Mouse (Mus musculus): ENCODE data around the gene Psmd12. TPM values are rescaled to one million over a fixed set of nuclear protein-coding genes. Genes with fewer than 3 reads are reported as not detected.
A peak's percentile ranks its signal among the peaks of the same experiment; 100 is the strongest.

Gene Psmd12
- polyA plus RNA-seq, 1 experiment from 2014 or later: 168 TPM

DNA sequence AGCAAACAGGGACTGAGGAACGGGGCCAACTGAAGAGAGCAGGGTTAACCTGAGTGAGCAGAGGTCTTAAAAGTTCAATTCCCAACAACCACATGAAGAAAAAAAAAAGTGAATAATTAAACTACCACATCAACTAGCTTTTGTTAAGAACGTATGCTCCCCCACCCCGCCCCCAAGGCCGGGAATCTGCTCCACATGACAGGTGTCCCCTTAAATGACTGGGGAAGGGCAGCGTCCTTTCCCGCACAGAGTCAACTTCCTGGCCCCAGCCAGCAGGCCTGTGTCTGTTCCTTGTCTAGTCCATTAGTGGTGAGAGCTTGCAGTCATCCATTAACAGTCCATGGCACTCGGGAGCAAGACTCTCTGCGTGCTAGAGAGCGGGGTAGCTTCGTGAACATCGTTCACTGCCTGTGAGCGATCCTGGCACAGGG is 16.0 kb upstream of the Psmd12 start:
- H3K4me2 ChIP-seq: no peak overlapping the region
- peaks cover 28% of the 10 kb centered on the region for H3K4me1 ChIP-seq
- no peak overlapping the region for H3K9ac ChIP-seq
- no peak overlapping the region for H3K27ac ChIP-seq
- no peaks in the 10 kb centered on the region for H3K27me3 ChIP-seq
- no peak overlapping the region for H3K4me3 ChIP-seq
- 89% methylated on average over 12 of the region's 12 CpGs for WGBS
- 0 out of 2 replicates have a peak, but pooled peaks cover 3% of the 10 kb centered on the region for H3K9me3 ChIP-seq
- peaks cover 4% of the 10 kb centered on the region; the same call in 1 of the 2 replicates for H3K36me3 ChIP-seq
- no peak for ATAC-seq (ENCODE audit: insufficient number of reproducible peaks, insufficient read depth, low FRiP score, low TSS enrichment, low read depth)

DNA sequence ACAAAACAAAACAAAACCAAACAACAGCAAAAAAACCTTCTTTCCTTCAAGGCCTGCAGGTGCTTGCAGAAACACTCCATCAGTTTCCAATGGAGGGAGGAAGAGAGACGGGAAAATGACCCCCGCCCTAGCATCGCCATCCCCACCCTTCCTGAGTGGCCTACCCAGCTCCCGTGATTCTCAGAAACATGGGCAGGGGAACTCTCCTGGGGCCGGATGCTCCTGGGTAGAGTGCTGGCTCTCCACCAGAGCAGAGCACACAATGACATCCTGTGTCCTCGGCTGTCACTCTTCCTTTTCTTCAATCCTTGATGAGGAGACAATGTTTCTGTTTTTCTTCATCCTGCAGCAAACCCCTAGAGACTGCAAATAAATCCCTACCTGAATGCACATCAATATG is 15.1 kb upstream of the Psmd12 start:
- Histone ChIP-seq H3K27ac (no peak overlapping the region), H3K27me3 (no peaks in the 10 kb centered on the region), H3K9ac (no peak overlapping the region), H3K36me3 (peaks cover 4% of the 10 kb centered on the region; the same call in 1 of the 2 replicates), H3K4me3 (no peak overlapping the region), H3K9me3 (0 out of 2 replicates have a peak, but pooled peaks cover 3% of the 10 kb centered on the region), H3K4me2 (no peak overlapping the region), H3K4me1 (peaks cover 25% of the 10 kb centered on the region)
- ATAC-seq (ENCODE audit: insufficient number of reproducible peaks, insufficient read depth, low FRiP score, low TSS enrichment, low read depth): no peak
- WGBS: 38% methylated on average over 6 of the region's 6 CpGs

DNA sequence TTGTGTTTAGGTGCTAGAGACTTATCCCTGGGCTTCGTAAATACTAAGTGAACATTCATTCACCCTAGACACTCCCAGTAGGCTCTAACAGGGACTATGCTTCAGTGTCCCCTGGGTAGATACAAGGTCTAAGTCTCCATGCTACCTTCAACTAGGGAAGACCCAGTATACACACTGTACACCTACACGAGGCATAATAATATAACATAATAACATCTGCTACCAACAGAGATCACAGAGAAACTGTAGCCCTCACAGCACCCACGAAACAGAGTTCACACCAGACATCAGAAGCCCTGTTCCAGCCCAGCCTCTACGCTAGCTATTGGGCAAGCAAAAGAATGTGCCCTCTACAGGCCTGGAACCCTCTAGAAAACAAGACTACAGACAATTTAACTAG is 14.2 kb upstream of the Psmd12 start:
- H3K4me2 ChIP-seq: no peak overlapping the region
- peaks cover 22% of the 10 kb centered on the region for H3K4me1 ChIP-seq
- H3K9ac ChIP-seq: no peak overlapping the region
- no peak overlapping the region for H3K27ac ChIP-seq
- peaks cover 4% of the 10 kb centered on the region; the same call in 1 of the 2 replicates for H3K36me3 ChIP-seq
- 90% methylated on average over 4 of the region's 4 CpGs for WGBS
- no peak overlapping the region for H3K4me3 ChIP-seq
- H3K27me3 ChIP-seq: no peaks in the 10 kb centered on the region
- no peak for ATAC-seq (ENCODE audit: insufficient number of reproducible peaks, insufficient read depth, low FRiP score, low TSS enrichment, low read depth)
- H3K9me3 ChIP-seq: 0 out of 2 replicates have a peak, but pooled peaks cover 3% of the 10 kb centered on the region

DNA sequence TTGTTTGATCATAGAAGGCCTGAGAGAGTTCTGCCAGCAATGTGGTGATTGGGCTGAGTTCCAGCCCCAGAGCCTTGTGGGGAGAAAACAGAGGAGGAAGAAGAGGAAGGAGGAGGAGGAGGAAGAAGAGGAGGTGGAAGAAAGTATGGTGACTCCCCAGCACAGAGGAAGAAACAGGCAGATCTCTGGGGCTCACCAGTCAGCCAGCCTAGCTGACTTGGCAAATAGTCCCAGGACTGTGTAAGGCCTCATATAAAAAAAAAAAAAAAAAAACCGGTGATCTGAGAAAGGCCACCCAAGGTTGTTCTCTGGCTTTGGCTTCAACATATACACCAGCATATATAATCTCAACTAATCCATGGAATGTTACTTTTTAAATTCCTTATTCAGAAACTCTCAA is 13.3 kb upstream of the Psmd12 start:
- no peaks in the 10 kb centered on the region for H3K27me3 ChIP-seq
- H3K9ac ChIP-seq: no peak overlapping the region
- H3K4me2 ChIP-seq: no peak overlapping the region
- no peak overlapping the region for H3K4me3 ChIP-seq
- peaks cover 4% of the 10 kb centered on the region; the same call in 1 of the 2 replicates for H3K36me3 ChIP-seq
- peaks cover 21% of the 10 kb centered on the region for H3K4me1 ChIP-seq
- H3K27ac ChIP-seq: no peak overlapping the region
- H3K9me3 ChIP-seq: 0 out of 2 replicates have a peak, but pooled peaks cover 3% of the 10 kb centered on the region
- ATAC-seq (ENCODE audit: insufficient number of reproducible peaks, insufficient read depth, low FRiP score, low TSS enrichment, low read depth): no peak
- 62% methylated on average over 1 of the region's 1 CpGs for WGBS

DNA sequence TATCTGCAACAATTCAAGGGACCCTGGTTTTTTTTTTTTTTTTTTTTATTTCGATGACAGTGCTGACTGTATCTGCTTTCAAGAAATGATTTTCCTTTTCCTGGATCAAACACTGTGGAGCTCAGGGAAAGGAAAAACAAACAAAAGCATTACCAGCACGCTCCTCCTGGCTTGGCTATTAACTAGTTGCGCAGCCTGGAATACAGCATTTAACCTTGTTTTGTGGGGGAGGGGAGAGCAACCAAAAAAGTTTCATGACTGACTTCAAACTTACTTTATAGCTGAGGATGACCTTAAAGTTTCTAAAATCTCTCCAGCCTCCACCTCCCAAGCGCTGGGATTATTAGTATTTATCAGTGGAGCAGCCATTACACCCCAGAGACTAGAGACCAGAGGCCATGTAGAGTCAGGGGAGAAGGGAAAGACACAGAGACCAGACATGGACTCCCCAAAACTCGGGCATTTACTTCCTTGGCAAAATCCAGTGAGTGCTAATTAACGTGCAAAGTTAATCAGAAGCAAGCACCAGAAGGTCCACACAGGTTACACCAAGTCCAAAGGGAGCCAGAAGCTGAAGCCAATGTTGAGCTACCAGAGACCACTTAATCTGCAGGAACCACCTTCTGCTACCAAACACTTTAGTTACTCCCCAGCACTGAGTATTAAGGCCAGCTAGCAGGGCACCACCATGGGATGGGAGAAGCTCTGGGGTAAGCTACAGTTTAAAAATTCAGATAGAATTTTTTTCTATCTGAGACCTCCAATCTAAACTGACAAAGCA is 12.5 kb upstream of the Psmd12 start:
- Histone ChIP-seq H3K9ac (no peak overlapping the region), H3K27me3 (no peaks in the 10 kb centered on the region), H3K27ac (no peak overlapping the region), H3K4me2 (no peak overlapping the region), H3K4me1 (peaks cover 27% of the 10 kb centered on the region), H3K9me3 (0 out of 2 replicates have a peak, but pooled peaks cover 3% of the 10 kb centered on the region), H3K36me3 (peaks cover 4% of the 10 kb centered on the region; the same call in 1 of the 2 replicates), H3K4me3 (no peak overlapping the region)
- ATAC-seq (ENCODE audit: insufficient number of reproducible peaks, insufficient read depth, low FRiP score, low TSS enrichment, low read depth): no peak
- WGBS: 65% methylated on average over 6 of the region's 6 CpGs

DNA sequence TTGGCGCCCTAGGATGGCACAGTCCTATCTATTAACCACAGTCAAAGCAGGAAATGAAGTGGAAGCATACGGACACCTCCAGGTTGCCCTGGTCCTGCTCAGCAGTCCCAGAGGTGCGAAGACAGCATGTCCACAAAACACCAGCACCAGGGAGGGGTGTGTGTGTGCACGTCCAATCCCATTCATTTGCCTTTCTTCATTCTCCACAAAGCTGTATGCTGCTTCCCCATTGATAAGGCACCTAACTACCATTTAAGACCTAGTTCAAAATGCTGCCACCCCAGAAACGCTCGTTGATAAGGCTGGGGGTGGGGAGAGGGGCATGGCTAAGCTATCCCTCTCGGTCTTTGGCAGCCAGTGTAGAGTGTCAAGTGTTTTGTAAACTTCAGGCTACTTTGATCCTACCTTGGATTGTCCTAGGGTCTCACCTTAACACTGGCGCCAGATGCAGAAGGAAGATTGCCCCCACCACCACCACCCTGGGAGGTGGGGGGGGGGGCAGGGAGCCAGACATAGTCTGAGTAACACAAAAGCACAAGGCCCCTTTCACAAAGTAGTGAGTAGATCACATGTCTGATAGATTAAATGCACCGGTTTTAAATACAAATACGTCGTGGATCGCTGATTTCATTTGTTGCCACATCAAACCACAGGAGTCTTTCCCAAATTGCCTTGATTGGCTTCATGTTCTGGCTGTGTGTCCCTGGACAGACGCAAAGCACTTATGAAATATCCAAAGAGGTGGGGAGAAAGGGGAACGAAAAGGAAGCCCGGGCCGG is 10.8 kb upstream of the Psmd12 start:
- H3K4me1 ChIP-seq: peaks cover 37% of the 10 kb centered on the region
- H3K4me2 ChIP-seq: peak overlapping the region; percentile 69
- H3K4me3 ChIP-seq: peak overlapping the region; percentile 87
- ATAC-seq (ENCODE audit: insufficient number of reproducible peaks, insufficient read depth, low FRiP score, low TSS enrichment, low read depth): no peak
- peak overlapping the region; percentile 98 for H3K27ac ChIP-seq
- H3K9me3 ChIP-seq: no peaks in the 10 kb centered on the region
- peaks cover 2% of the 10 kb centered on the region; the same call in 1 of the 2 replicates for H3K36me3 ChIP-seq
- WGBS: 17% methylated on average over 16 of the region's 16 CpGs
- no peaks in the 10 kb centered on the region for H3K27me3 ChIP-seq
- H3K9ac ChIP-seq: peak overlapping the region; percentile 90

DNA sequence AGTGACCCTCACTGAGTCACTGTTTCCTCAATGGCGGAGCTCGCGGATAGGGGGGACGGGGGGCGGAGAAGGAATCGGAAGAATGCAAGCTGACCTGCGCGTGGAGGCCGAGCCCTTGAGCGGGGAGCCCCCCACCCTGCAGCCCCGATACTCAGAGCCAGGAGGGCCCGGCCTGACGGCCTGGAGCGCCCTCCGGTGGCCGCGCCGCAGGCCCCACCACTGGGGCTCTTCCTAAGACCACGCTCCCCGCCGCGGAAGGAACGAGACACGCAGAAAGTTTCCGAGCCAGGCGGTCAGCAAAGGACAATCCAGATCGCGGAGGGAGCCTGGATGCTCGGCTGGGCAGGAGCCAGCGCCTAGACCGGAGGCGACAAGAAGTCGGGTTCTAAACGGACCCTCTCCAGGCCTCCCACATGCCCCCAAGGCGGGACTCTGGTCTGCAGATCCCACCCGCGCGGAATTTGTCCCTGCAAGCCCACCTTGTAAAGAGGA is 10.2 kb upstream of the Psmd12 start:
- Histone ChIP-seq H3K27ac (peak overlapping the region; percentile 98), H3K4me1 (peaks cover 37% of the 10 kb centered on the region), H3K4me2 (peak overlapping the region; percentile 69), H3K9me3 (no peaks in the 10 kb centered on the region), H3K9ac (peak overlapping the region; percentile 90), H3K27me3 (no peaks in the 10 kb centered on the region), H3K36me3 (no peaks in the 10 kb centered on the region), H3K4me3 (peak overlapping the region; percentile 87)
- 0% methylated on average over 37 of the region's 38 CpGs for WGBS
- peak; percentile 82 for ATAC-seq (ENCODE audit: insufficient number of reproducible peaks, insufficient read depth, low FRiP score, low TSS enrichment, low read depth)

DNA sequence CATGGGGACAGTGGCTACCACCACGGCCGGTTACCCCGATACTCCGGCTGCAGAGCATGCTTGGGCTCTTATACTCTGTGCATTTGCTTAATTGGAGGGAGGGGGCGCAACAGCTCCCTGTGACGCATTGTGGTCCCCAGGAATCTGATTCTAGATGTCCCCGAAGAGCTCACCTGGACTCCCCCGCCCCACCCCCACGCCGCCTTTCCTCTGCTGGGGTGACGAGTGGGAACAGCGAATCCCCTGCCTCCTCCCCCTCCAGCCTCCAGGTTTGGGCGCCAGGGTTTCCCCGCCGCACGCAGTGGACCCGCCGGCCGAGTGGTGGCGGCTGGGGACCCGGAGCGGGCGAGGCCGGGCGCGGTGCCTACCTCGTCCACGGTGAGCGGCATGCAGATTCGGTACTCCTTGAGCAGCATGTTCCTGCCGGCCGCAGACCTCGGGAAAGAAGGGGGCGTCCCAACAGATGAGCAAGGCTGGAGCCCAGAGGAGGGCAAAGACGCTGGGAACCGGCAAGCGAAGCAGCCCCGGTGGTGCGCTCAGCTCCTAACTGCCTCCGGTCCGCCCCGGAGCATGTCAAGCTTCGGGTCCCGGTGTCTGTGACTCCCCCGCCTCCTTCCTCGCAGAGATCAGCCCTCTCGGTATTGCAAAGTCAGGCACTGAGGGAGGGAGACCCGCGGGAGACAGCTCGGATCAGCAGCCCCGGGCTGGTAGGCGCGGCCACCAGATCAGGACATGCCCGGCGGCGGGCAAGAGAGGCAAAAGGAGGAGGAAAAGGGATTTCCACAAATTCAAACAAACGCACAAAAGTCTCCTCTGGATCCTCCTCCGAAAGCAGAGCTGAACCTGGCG is 9.5 kb upstream of the Psmd12 start:
- peak overlapping the region; percentile 90 for H3K9ac ChIP-seq
- H3K36me3 ChIP-seq: no peaks in the 10 kb centered on the region
- peak overlapping the region; percentile 98 for H3K27ac ChIP-seq
- WGBS: under 1% methylated on average over 59 of the region's 59 CpGs
- peak; percentile 21; the same call in 1 of the 2 replicates for ATAC-seq (ENCODE audit: insufficient number of reproducible peaks, insufficient read depth, low FRiP score, low TSS enrichment, low read depth)
- no peaks in the 10 kb centered on the region for H3K9me3 ChIP-seq
- peak overlapping the region; percentile 69 for H3K4me2 ChIP-seq
- peak overlapping the region; percentile 87 for H3K4me3 ChIP-seq
- peaks cover 37% of the 10 kb centered on the region for H3K4me1 ChIP-seq
- H3K27me3 ChIP-seq: no peaks in the 10 kb centered on the region

DNA sequence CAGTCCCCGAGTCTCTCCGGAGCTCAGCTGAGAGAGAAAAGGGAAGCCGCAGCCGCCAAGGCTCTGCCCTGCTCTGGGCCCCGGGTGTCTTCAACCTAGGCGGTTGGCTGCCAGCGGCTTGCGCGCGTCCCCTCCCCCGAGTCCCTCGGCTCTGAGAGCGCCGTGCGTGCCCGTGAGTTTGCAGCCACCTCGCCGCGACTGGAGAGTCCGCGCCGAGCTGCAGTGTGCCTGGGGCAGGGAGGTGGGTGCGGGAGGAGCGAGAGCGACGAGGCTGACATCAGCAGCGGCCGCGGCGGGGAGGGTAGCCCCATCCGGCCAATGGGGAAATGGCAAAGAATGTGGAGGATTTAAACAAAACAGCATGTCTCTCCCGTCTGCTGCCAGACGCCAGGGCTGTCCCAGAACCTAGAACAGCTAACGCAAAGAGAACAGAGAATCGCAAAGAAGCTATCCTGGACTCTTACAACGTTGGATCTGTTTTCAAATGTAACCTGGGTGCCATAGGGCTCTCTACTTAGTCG is 8.7 kb upstream of the Psmd12 start, which contains the start of gene Pitpnc1:
Gene Pitpnc1 (minus strand): TSS at position 179 of the 521 bp plus-strand sequence.
- Histone ChIP-seq H3K9me3 (no peaks in the 10 kb centered on the region), H3K27me3 (no peaks in the 10 kb centered on the region), H3K4me1 (peaks cover 37% of the 10 kb centered on the region), H3K9ac (peak within 1 kb of the TSS; percentile 90), H3K4me3 (peak within 1 kb of the TSS; percentile 87), H3K36me3 (no peaks in the 10 kb centered on the region), H3K27ac (peak within 1 kb of the TSS; percentile 98), H3K4me2 (peak within 1 kb of the TSS; percentile 69)
- ATAC-seq (ENCODE audit: insufficient number of reproducible peaks, insufficient read depth, low FRiP score, low TSS enrichment, low read depth): peak; percentile 82
- 0% methylated on average over 37 of the region's 37 CpGs for whole genome bisulfite sequencing

DNA sequence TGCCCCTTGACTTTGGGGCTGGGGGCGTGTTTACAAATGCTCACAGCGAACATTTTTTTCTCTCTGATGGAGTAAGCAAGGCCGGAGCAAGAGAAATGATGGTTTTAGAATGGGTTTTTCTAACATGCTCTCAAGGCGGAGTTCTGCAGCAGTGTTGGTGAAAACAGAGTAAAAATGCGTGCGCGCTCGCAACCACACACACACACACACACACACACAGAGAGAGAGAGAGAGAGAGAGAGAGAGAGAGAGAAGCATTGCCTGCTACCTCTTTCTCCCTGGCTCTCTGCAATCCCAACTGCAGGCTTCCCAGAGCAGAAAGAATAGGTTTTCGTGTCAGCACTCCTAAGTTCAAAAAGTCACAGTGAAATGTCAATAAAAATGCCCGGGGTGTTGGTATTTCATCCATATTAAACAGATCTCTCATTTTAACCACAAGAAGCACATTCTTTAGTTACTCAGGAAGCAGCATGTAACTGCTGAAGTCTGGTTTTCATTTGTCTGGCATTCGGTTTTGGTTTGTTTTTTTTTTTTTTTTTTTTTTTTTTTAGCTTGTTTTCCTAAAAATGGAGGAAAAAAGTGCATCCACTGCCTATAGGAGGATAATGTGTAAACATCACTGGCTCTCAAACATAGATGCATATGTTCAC is 8.1 kb upstream of the Psmd12 start:
- H3K4me3 ChIP-seq: peak overlapping the region; percentile 87

More for the DNA sequence above, 8.1 kb upstream of the Psmd12 start:
- H3K27me3 ChIP-seq: no peaks in the 10 kb centered on the region
- H3K9me3 ChIP-seq: no peaks in the 10 kb centered on the region
- 2% methylated on average over 11 of the region's 11 CpGs for WGBS
- ATAC-seq (ENCODE audit: insufficient number of reproducible peaks, insufficient read depth, low FRiP score, low TSS enrichment, low read depth): no peak
- H3K4me1 ChIP-seq: peaks cover 37% of the 10 kb centered on the region
- H3K4me2 ChIP-seq: peak overlapping the region; percentile 69
- peak overlapping the region; percentile 98 for H3K27ac ChIP-seq
- peak overlapping the region; percentile 90 for H3K9ac ChIP-seq
- no peaks in the 10 kb centered on the region for H3K36me3 ChIP-seq
